Mouse (Mus musculus) spleen, adult 2 months (tissue): ENCODE results near the gene Susd6. TPM values are rescaled to one million over a fixed set of nuclear protein-coding genes. Genes with fewer than 3 reads are reported as not detected.

Source experiments
- DNase-seq, 2 experiments: peaks; one replicate each; pipeline versions ENCODE4 v3.0.0 to v3.0.0-alpha.2; 2012 to 2021; ENCODE audit warnings: low spot score in 2 of 2, low read depth in 1 of 2
- H3K27ac ChIP-seq: fragments of 200-500 bp; 2 replicates; pipeline ENCODE4 v1.5.1; 2012; ENCODE audit warnings: low read length, inconsistent platforms; ENCODE audit not compliant: insufficient read depth
- H3K27me3 ChIP-seq: fragments of 200-500 bp; 2 replicates; pipeline ENCODE4 v1.6.1; 2012; ENCODE audit warnings: mild to moderate bottlenecking, moderate library complexity, low read length, inconsistent platforms; ENCODE audit not compliant: control insufficient read depth, insufficient read depth
- H3K36me3 ChIP-seq: fragments of 200-500 bp; 2 replicates; pipeline ENCODE4 v1.6.1; 2012; ENCODE audit warnings: mild to moderate bottlenecking, low read length, inconsistent platforms; ENCODE audit not compliant: control insufficient read depth, insufficient read depth
- H3K4me1 ChIP-seq: fragments of 200-500 bp; 2 replicates; pipeline ENCODE4 v1.6.1; 2011; ENCODE audit warnings: inconsistent platforms; ENCODE audit not compliant: control insufficient read depth, insufficient read depth, insufficient read length
- H3K4me3 ChIP-seq: fragments of 200-500 bp; 2 replicates; pipeline ENCODE4 v1.5.1; 2011; ENCODE audit warnings: mild to moderate bottlenecking, inconsistent platforms; ENCODE audit not compliant: insufficient read depth, insufficient read length; ENCODE audit errors: extremely low read depth
- CTCF ChIP-seq: fragments of 200-500 bp; IDR thresholded peaks from 2 replicates; pipeline ENCODE4 v1.5.1; 2011; ENCODE audit warnings: mild to moderate bottlenecking, inconsistent platforms; ENCODE audit not compliant: insufficient read depth, insufficient read length, insufficient replicate concordance; ENCODE audit errors: extremely low read depth
- POLR2A ChIP-seq: fragments of 200-500 bp; IDR thresholded peaks from 2 replicates; pipeline ENCODE4 v1.6.1; 2011; ENCODE audit warnings: low read depth, low read length, inconsistent platforms
- WGBS: fragments of 180-500 bp; shearing (Covaris S2); methylation state at CpG from one replicate; pipeline ENCODE4 v1.1.7; 2018; 5-methylcytosine and 5-hydroxymethylcytosine counted together
- polyA plus RNA-seq: library from polyadenylated mRNA; depleted of rRNA; stranded (reverse); fragments of >200 nt; gene quantifications from 2 replicates; pipeline ENCODE4 v1.2.3, GENCODE M21; 2012

The Susd6 gene
- polyA plus RNA-seq, 1 experiment = 32.0 TPM

DNA sequence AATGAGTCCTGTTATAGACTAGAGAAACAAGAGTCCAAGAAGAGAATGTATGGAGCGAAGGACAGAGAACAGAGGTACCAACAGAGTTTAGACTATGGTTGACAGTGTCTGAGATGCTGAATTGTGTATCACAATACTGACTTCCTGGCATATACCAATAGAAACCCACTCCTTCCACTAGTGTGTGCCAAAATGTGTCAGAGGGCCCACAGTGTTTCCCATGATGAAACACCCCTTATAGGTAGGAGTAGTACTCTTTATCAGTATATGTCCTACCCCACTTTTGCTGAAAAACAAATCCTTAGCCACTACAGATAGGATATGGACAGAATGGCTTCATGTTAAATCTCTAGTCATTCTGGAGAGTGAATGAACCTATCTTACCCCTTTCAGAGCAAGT lies 52.3 kb downstream of the Susd6 start:
- WGBS = 95% methylated on average over 1 of the region's 1 CpGs
- Histone ChIP-seq H3K4me3 (no peak overlapping the region), H3K4me1 (peaks cover 28% of the 10 kb centered on the region; the same call in 1 of the 2 replicates), H3K27me3 (no peaks in the 10 kb centered on the region), H3K36me3 (peaks cover 3% of the 10 kb centered on the region), H3K27ac (no peak overlapping the region)
- no peak for TF ChIP-seq CTCF
- no peak for TF ChIP-seq POLR2A
- DNase-seq = no peak

DNA sequence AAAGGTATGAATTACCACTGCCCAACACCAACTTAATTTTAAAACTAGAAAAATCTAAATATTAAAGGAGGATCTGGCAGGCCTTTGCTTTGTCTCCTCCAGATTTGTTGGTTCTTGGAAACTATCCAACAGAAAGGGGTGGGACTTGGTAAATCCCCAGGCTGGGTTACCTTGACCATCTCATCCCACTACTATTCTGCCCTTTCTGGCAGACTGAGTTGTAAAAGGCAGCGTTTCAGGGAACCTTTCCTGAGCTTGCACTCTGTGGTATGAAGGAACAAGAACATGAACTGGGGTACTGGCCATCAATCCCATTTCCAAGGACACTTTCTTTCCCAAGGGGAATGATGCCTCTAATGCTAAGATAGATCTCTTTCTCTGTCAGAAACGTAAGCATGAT lies 52.9 kb downstream of the Susd6 start:
- no peak overlapping the region for H3K4me3 ChIP-seq
- H3K4me1 ChIP-seq = peaks cover 25% of the 10 kb centered on the region; the same call in 1 of the 2 replicates
- WGBS = 83% methylated on average over 2 of the region's 2 CpGs
- no peak for TF ChIP-seq CTCF
- TF ChIP-seq POLR2A = no peak
- no peaks in the 10 kb centered on the region for H3K27me3 ChIP-seq
- no peak for DNase-seq
- no peak overlapping the region for H3K27ac ChIP-seq
- H3K36me3 ChIP-seq = peaks cover 3% of the 10 kb centered on the region

DNA sequence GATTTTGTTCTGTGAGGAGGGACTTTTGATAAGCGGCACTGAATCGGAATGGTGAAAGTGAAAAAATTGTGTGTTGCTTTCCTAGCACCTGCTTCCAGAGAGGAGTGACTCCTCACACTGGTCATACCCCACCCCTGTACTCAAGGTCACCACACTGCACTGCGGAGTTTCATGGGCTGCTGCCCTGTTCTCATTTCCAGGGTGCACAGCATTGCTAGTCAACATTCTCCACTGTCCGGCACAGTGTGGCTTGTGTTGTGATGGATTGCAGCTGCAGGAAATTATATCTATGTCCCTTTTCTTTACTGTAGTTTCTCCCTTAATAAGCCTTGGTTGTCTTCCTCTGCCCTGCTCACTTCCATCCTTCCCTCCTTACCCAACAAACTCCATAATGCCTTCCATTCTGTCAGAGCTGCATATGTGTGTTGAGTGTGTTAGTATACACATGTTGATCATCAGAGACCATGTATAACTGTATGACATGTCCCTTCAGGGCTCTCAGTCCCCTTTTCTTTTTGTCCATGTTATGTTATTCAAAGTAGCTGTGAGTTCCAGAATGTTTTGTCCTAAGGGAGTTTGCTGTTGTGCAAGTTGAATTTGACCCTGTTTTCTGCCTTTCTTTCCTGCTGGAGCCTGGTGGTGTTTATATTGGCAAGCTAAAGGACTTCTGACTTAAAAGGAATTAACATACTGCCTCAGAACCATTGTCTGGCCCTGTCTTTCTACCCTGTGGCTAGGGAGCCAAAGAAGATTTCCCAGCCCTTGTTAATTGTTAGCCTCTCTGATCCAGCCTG lies 53.5 kb downstream of the Susd6 start:
- DNase-seq = no peak
- Histone ChIP-seq H3K36me3 (peaks cover 3% of the 10 kb centered on the region), H3K4me3 (no peak overlapping the region), H3K4me1 (peaks cover 20% of the 10 kb centered on the region; the same call in 1 of the 2 replicates), H3K27me3 (no peaks in the 10 kb centered on the region), H3K27ac (peak overlapping the region; percentile 14; the same call in 1 of the 2 replicates)
- TF ChIP-seq POLR2A = no peak
- TF ChIP-seq CTCF = no peak
- 92% methylated on average over 4 of the region's 4 CpGs for WGBS

DNA sequence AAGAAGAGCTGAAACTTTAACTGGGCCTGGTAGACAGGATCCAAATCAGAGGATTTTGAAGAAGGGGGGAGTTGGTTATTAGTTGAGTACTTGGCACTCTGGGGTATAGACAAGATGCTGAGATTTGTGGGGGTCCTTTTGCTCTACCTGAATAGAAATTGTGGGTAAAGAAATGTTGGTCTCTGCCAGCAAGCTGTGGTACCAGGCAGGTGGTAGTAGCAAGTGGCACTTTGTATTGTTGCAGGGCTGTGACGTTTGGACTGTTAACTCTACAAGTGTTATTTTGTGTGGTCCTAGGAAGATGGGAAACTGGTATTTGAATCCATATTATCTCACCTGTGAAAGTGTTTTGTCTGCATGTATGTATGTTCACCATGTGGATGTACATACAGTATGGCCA lies 55.6 kb downstream of the Susd6 start:
- TF ChIP-seq CTCF (no peak), POLR2A (no peak)
- H3K36me3 ChIP-seq = peaks cover 3% of the 10 kb centered on the region
- no peaks in the 10 kb centered on the region for H3K27me3 ChIP-seq
- peaks cover 14% of the 10 kb centered on the region; the same call in 1 of the 2 replicates for H3K4me1 ChIP-seq
- no peak overlapping the region for H3K4me3 ChIP-seq
- no peak for DNase-seq
- WGBS = 91% methylated on average over 1 of the region's 1 CpGs
- H3K27ac ChIP-seq = no peak overlapping the region

DNA sequence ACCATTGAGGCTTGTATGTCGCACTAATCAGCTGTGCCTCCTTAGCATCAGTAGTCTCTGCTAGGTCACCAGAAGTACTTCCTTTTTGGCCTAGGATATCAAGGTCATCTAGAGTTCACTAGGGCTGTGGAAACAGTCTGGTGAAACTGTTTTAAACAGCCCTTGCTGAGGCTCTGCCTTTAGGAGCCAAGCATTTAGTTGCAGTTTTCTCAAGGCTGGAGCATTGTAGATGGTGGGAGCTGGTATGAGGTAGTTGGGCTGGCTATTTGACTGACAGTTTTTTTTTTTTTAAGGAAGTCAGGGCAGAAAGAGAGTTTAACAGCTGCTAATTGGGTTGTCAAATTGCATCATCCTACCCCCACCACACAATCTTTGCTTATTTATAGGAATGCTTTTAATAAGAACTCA lies 56.6 kb downstream of the Susd6 start:
- peak in 1 of 2 experiments; percentile 14 for DNase-seq
- peaks cover 12% of the 10 kb centered on the region; the same call in 1 of the 2 replicates for H3K4me1 ChIP-seq
- H3K27ac ChIP-seq = no peak overlapping the region

DNA sequence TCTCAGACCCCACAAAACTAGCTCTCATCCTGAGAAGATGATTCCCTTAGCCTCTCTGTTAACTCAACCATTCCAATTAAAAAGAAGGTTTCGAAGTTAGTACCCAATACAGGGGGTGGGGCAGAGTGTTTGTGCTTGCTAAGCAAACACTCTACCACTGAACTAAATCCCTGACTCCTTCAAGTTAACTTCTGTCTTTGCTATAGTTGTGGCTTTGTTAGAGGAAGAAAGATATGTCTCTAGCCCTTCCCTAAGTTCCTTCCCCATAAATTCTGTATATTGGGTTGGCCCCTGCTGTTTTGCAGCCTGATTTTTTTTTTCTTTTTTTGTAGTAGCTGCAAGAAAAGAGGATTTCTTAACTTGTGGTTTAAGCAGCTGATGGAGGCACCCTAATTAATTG lies 61.7 kb downstream of the Susd6 start:
- Histone ChIP-seq H3K27ac (no peak overlapping the region), H3K27me3 (no peaks in the 10 kb centered on the region), H3K4me3 (no peak overlapping the region), H3K36me3 (peaks cover 7% of the 10 kb centered on the region; the same call in 1 of the 2 replicates), H3K4me1 (peaks cover 8% of the 10 kb centered on the region)
- no peak for TF ChIP-seq POLR2A
- WGBS = 82% methylated on average over 1 of the region's 1 CpGs
- DNase-seq = no peak

More for the DNA sequence above, 56.6 kb downstream of the Susd6 start:
- no peak for TF ChIP-seq CTCF
- TF ChIP-seq POLR2A = no peak
- H3K36me3 ChIP-seq = peaks cover 7% of the 10 kb centered on the region
- no peaks in the 10 kb centered on the region for H3K27me3 ChIP-seq
- WGBS = 19% methylated on average over 1 of the region's 1 CpGs
- H3K4me3 ChIP-seq = no peak overlapping the region

DNA sequence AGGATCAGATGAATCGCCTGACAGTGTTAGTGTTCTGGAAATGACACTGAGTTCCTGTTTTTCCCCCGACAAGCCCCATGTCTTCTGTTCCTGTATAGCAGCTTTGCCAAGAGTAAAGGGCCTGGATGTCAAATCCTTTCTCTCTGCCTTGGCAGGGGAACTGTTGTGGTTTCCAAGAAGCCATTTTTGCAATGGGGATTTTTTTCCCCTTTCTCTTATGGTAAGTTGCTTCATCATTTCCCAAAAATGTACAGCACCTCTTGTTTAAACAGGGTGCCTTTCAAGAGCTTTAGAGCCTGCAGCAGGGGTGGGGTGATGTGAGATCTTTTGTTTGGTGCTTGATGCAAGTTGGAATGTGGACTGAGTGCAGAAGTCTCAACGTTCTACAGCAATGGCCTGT lies 63.4 kb downstream of the Susd6 start:
- H3K4me1 ChIP-seq = peaks cover 6% of the 10 kb centered on the region
- DNase-seq = no peak
- H3K4me3 ChIP-seq = no peak overlapping the region
- H3K27me3 ChIP-seq = no peaks in the 10 kb centered on the region
- H3K27ac ChIP-seq = no peak overlapping the region
- 45% methylated on average over 3 of the region's 3 CpGs for WGBS
- TF ChIP-seq POLR2A = no peak
- no peak for TF ChIP-seq CTCF
- peaks cover 11% of the 10 kb centered on the region for H3K36me3 ChIP-seq

DNA sequence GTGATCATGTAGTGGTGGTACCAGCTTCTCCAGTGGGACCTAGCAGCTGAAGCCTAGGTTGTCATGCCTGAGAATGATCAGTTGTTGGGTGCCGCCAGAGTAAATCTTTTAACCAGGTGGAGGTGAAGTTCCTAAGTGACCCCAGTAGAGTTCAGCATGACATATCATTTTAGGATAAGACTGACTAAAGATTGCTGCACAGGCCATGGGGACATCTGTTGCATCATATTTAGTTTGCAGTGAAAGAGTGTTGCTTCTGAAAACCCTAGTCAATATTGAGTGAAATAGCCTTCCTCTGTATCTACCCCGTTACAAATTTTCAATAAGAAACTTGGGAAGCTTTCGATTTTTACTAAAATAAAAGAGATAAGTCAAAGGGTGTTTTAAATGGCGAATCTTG lies 64.4 kb downstream of the Susd6 start:
- DNase-seq = no peak
- peaks cover 6% of the 10 kb centered on the region for H3K4me1 ChIP-seq
- no peak overlapping the region for H3K4me3 ChIP-seq
- TF ChIP-seq CTCF = no peak
- no peak for TF ChIP-seq POLR2A
- H3K27me3 ChIP-seq = no peaks in the 10 kb centered on the region
- H3K36me3 ChIP-seq = peaks cover 11% of the 10 kb centered on the region
- no peak overlapping the region for H3K27ac ChIP-seq
- WGBS = 95% methylated on average over 4 of the region's 4 CpGs
